In genomic region chr19:15606440-15606839, GRCm38 (mm10) we compare ENCODE assay signal across 24 mouse cellular contexts.
DNase-seq lines count a peak whose midpoint lies in the region; ATAC-seq and TF ChIP-seq lines count a peak whose summit lies in the region.
"Had no signal": no experiment of that assay in that cellular context is flagged by ENCODE, and none has a peak within 500 bp of the region (broad histone marks: within the 10 kb centered on the region; RNA-seq: fewer than 3 reads in every experiment).

No protein-coding gene starts in this region.

- ATAC-seq in midbrain, embryonic 11.5 days (ENCODE audit: low FRiP score): no peak
- ATAC-seq in midbrain, embryonic 13.5 days: no peak
- peak; percentile 70; the same call in 1 of the 2 replicates for ATAC-seq in neural tube, embryonic 13.5 days (ENCODE audit: low read depth)
- ATAC-seq in neural tube, embryonic 15.5 days (ENCODE audit: low FRiP score): 0 out of 2 replicates have a peak, but pooled peaks have one; percentile 63
- ATAC-seq: activated CD4-positive, CD25-positive, alpha-beta regulatory T cell, adult 4 months; forebrain, embryonic 14.5 days; forebrain, embryonic 16.5 days; Patski had no signal

- H3K4me3 ChIP-seq in midbrain, embryonic 11.5 days (ENCODE audit: low read depth, low read length): no peak overlapping the region
- H3K4me3 ChIP-seq in midbrain, embryonic 13.5 days (replicated peaks): no peak overlapping the region
- H3K4me3 ChIP-seq in neural tube, embryonic 13.5 days: no peak overlapping the region
- no peak overlapping the region for H3K4me3 ChIP-seq in neural tube, embryonic 15.5 days (replicated peaks)
- H3K4me3 ChIP-seq: embryonic facial prominence, embryonic 10.5 days; embryonic facial prominence, embryonic 12.5 days; forebrain, embryonic 12.5 days had no signal

- no peak for TF ChIP-seq CTCF in brain, embryonic 14.5 days (IDR thresholded peaks at IDR 0.05; ENCODE audit: borderline replicate concordance, extremely low read depth, insufficient read depth, insufficient read length)

- no peaks in the 10 kb centered on the region for H3K27me3 ChIP-seq in midbrain, embryonic 11.5 days (ENCODE audit: control insufficient read depth, insufficient read depth, low read length)
- no peaks in the 10 kb centered on the region; the same call in 1 of the 2 replicates for H3K27me3 ChIP-seq in midbrain, embryonic 13.5 days
- H3K27me3 ChIP-seq in neural tube, embryonic 13.5 days: no peaks in the 10 kb centered on the region
- H3K27me3 ChIP-seq in neural tube, embryonic 15.5 days (replicated peaks): 0 out of 2 replicates have a peak, but pooled peaks cover 6% of the 10 kb centered on the region
- H3K27me3 ChIP-seq: embryonic facial prominence, embryonic 12.5 days; forebrain, embryonic 12.5 days had no signal

- 90% methylated on average over 4 of the region's 4 CpGs for WGBS in midbrain, embryonic 11.5 days
- 68% methylated on average over 4 of the region's 4 CpGs for WGBS in midbrain, embryonic 13.5 days
- WGBS in neural tube, embryonic 13.5 days: 43% methylated on average over 4 of the region's 4 CpGs
- WGBS in neural tube, embryonic 15.5 days: 36% methylated on average over 4 of the region's 4 CpGs

- no peak for TF ChIP-seq POLR2A in brain, embryonic 14.5 days (IDR thresholded peaks at IDR 0.05; ENCODE audit: borderline replicate concordance, extremely low read depth, insufficient read depth, insufficient read length, poor library complexity, severe bottlenecking)

- H3K9me3 ChIP-seq in midbrain, embryonic 11.5 days (ENCODE audit: control insufficient read depth, low read length): no peaks in the 10 kb centered on the region
- H3K9me3 ChIP-seq in midbrain, embryonic 13.5 days: no peaks in the 10 kb centered on the region
- H3K9me3 ChIP-seq in neural tube, embryonic 13.5 days: no peaks in the 10 kb centered on the region
- H3K9me3 ChIP-seq in neural tube, embryonic 15.5 days (replicated peaks): no peaks in the 10 kb centered on the region
- H3K9me3 ChIP-seq: embryonic facial prominence, embryonic 10.5 days; embryonic facial prominence, embryonic 12.5 days; forebrain, embryonic 12.5 days had no signal

- no peaks in the 10 kb centered on the region for H3K4me1 ChIP-seq in midbrain, embryonic 11.5 days (ENCODE audit: control insufficient read depth, insufficient read depth, low read length)
- H3K4me1 ChIP-seq in midbrain, embryonic 13.5 days (replicated peaks): peaks cover 11% of the 10 kb centered on the region; the same call in 1 of the 2 replicates
- peaks cover 27% of the 10 kb centered on the region for H3K4me1 ChIP-seq in neural tube, embryonic 13.5 days (replicated peaks)
- H3K4me1 ChIP-seq in neural tube, embryonic 15.5 days: peaks cover 20% of the 10 kb centered on the region
- H3K4me1 ChIP-seq: embryonic facial prominence, embryonic 12.5 days; forebrain, embryonic 12.5 days had no signal

- no peak overlapping the region for H3K27ac ChIP-seq in midbrain, embryonic 11.5 days (ENCODE audit: low read depth, low read length)
- H3K27ac ChIP-seq in midbrain, embryonic 13.5 days: no peak overlapping the region
- H3K27ac ChIP-seq in neural tube, embryonic 13.5 days (replicated peaks): 0 out of 2 replicates have a peak overlapping the region, but pooled peaks have one; percentile 6
- H3K27ac ChIP-seq in neural tube, embryonic 15.5 days (replicated peaks): no peak overlapping the region
- H3K27ac ChIP-seq: embryonic facial prominence, embryonic 10.5 days; embryonic facial prominence, embryonic 12.5 days; forebrain, embryonic 12.5 days had no signal

- no peak overlapping the region for H3K9ac ChIP-seq in midbrain, embryonic 11.5 days (ENCODE audit: low read length)
- H3K9ac ChIP-seq in midbrain, embryonic 13.5 days (replicated peaks): no peak overlapping the region
- no peak overlapping the region for H3K9ac ChIP-seq in neural tube, embryonic 13.5 days
- H3K9ac ChIP-seq in neural tube, embryonic 15.5 days (replicated peaks): no peak overlapping the region
- H3K9ac ChIP-seq: embryonic facial prominence, embryonic 12.5 days; forebrain, embryonic 12.5 days had no signal

- H3K4me2 ChIP-seq in midbrain, embryonic 11.5 days: no peak overlapping the region
- H3K4me2 ChIP-seq in midbrain, embryonic 13.5 days (replicated peaks): no peak overlapping the region
- no peak overlapping the region for H3K4me2 ChIP-seq in neural tube, embryonic 13.5 days
- H3K4me2 ChIP-seq in neural tube, embryonic 15.5 days: no peak overlapping the region
- H3K4me2 ChIP-seq: embryonic facial prominence, embryonic 12.5 days; forebrain, embryonic 12.5 days had no signal

- DNase-seq in midbrain, embryonic 11.5 days (ENCODE audit: low spot score, missing footprints): peak; percentile 35
- no peak for DNase-seq in neural tube, embryonic 10.5 days (ENCODE audit: extremely low spot score, low spot score)
- peak; percentile 46 for DNase-seq in brain, embryonic 14.5 days (ENCODE audit: low read depth)
- DNase-seq in layer of hippocampus, adult 11-12 months (ENCODE audit: low spot score): no peak
- no peak for DNase-seq in embryo, embryonic 11 days
- DNase-seq: adrenal gland, adult 8-10 months; adrenal gland, postnatal 14 days; adrenal gland, postnatal 36 days; cerebellum, adult 11 months; cerebellum, adult 18-20 months; cerebellum, adult 8-10 months; cerebellum, adult 9-11 months; cerebellum, postnatal 14 days; cerebellum, postnatal 36 days had no signal

- H3K36me3 ChIP-seq in midbrain, embryonic 11.5 days (ENCODE audit: control insufficient read depth, insufficient read depth, low read length): no peaks in the 10 kb centered on the region
- no peaks in the 10 kb centered on the region for H3K36me3 ChIP-seq in midbrain, embryonic 13.5 days
- no peaks in the 10 kb centered on the region for H3K36me3 ChIP-seq in neural tube, embryonic 13.5 days
- no peaks in the 10 kb centered on the region for H3K36me3 ChIP-seq in neural tube, embryonic 15.5 days
- H3K36me3 ChIP-seq: embryonic facial prominence, embryonic 10.5 days; embryonic facial prominence, embryonic 12.5 days; forebrain, embryonic 12.5 days had no signal

Comparison
In these comparisons a context has a peak if more than half of its experiments do, and no peak if none do; other contexts are left out.
1. ATAC-seq: peak in neural tube, embryonic 13.5 days (single experiment) and neural tube, embryonic 15.5 days (single experiment); none in midbrain, embryonic 11.5 days (single experiment) and midbrain, embryonic 13.5 days (single experiment).
2. DNase-seq: peak in midbrain, embryonic 11.5 days (single experiment) and brain, embryonic 14.5 days (single experiment); none in neural tube, embryonic 10.5 days (single experiment), layer of hippocampus, adult 11-12 months (single experiment) and embryo, embryonic 11 days (single experiment).